Comparison of ENCODE assay signal across 22 mouse cellular contexts in the genomic region with DNA sequence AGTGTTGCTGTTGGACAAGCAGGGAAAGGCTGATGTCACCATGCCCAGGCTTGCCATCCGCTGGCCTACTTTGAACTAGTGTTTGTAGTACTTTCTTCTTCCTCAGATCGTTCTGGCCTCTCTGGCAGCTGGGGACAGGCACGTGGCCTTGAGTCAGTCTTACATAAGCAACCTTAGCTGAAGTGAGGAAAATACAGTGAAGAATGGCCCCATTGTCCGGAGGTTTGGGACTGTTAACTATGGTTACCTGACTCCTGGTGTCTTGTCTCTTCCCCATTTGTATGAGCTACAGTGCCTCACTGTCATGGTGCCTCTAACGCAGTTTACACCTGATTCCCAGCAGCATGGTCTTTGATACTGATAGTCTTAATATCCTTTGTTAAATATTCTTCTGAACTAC.
DNase-seq lines count a peak whose midpoint lies in the region; ATAC-seq lines count a peak whose summit lies in the region.
"Had no signal": no experiment of that assay in that cellular context is flagged by ENCODE, and none has a peak within 500 bp of the region (broad histone marks: within the 10 kb centered on the region; RNA-seq: fewer than 3 reads in every experiment).

No protein-coding gene starts in this region.

- ATAC-seq in frontal cortex, adult (ENCODE audit: low TSS enrichment): peak; percentile 21; the same call in 1 of the 2 replicates
- ATAC-seq: activated CD4-positive, CD25-positive, alpha-beta regulatory T cell, adult 4 months; forebrain, embryonic 13.5 days; inflammation-experienced regulatory T-cells, adult 6 months; liver, embryonic 12.5 days; liver, postnatal 0 days; lung, postnatal 0 days had no signal

- DNase-seq in frontal cortex, postnatal 10 days (ENCODE audit: low spot score in 2 of 2): no peak
- peak; percentile 42 for DNase-seq in 3134 (ENCODE audit: extremely low read depth, insufficient read length, low spot score)
- peak; percentile 18 for DNase-seq in 3T3-L1 (ENCODE audit: low read depth, low spot score)
- peak; percentile 39 for DNase-seq in fat pad, adult 2 months (ENCODE audit: extremely low read depth, low read depth, low spot score)
- no peak for DNase-seq in B cell, adult 2 months
- DNase-seq: cerebellum, adult 18-20 months; cerebellum, postnatal 10 days; gastrocnemius, postnatal 25 days; heart, adult 18-20 months; heart, postnatal 10 days; kidney, adult 11 months; kidney, postnatal 25 days; liver, postnatal 0 days; lung, postnatal 4 days; right cerebral cortex, postnatal 4 days; thymus, postnatal 4 days had no signal

Comparison
In these comparisons a context has a peak if more than half of its experiments do, and no peak if none do; other contexts are left out.
1. DNase-seq: peak in 3134 (single experiment), 3T3-L1 (single experiment) and fat pad, adult 2 months (single experiment); none in frontal cortex, postnatal 10 days (0 of 2) and B cell, adult 2 months (0 of 2).